In the genomic region with DNA sequence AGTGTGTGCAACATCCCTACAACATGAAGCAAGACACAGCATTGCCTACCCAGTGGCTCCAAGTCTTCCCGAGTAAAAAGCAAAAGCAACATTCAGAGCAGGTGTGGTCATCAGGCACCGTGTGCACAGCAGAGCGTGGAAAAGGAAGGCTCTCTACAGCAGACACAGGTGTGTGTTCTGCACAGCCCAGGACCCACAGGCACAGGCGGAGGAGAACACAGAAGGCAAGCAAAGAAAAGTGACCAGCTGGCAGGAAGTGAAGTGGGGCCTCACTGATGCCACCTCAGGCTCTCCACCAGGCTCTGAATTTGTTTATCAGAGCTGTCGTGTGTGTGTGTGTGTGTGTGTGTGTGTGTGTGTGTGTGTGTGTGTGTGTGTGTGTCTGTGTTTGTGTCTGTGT, we compare ENCODE assay signal across 23 mouse cellular contexts. TPM values are rescaled to one million over a fixed set of nuclear protein-coding genes. Genes with fewer than 3 reads are reported as not detected.
DNase-seq lines count a peak whose midpoint lies in the region; TF ChIP-seq lines count a peak whose summit lies in the region.
"Had no signal": no experiment of that assay in that cellular context is flagged by ENCODE, and none has a peak within 500 bp of the region (broad histone marks: within the 10 kb centered on the region; RNA-seq: fewer than 3 reads in every experiment).

No protein-coding gene starts in this region.

- no peak overlapping the region for H3K4me3 ChIP-seq in bone marrow, adult 2 months (replicated peaks; ENCODE audit: control insufficient read depth, low read depth, low read length)
- H3K4me3 ChIP-seq: embryonic facial prominence, embryonic 15.5 days; hindbrain, embryonic 13.5 days; layer of hippocampus, adult 2 months; left cerebral cortex, adult 2 months; neural tube, embryonic 12.5 days had no signal

- DNase-seq in spleen, postnatal 36 days (ENCODE audit: low spot score in 2 of 2), result peak; percentile 75 to 79
- DNase-seq in spleen, adult 12 weeks (ENCODE audit: low spot score), result no peak
- DNase-seq in thymus, adult 18-20 months, result peak; percentile 58 to 75
- peak; percentile 63 for DNase-seq in thymus, postnatal 4 days
- no peak for DNase-seq in right cerebral cortex, postnatal 36 days (ENCODE audit: low spot score in 2 of 2)
- DNase-seq in adrenal gland, postnatal 14 days, result no peak
- no peak for DNase-seq in heart, adult 11 months
- DNase-seq: cerebellum, adult 11 months; cerebellum, postnatal 25 days; forebrain, postnatal 0 days; heart, postnatal 14 days; kidney, adult 8-10 months; kidney, postnatal 14 days; left cerebral cortex, postnatal 4 days; liver; lung, adult 18-20 months; right cerebral cortex, postnatal 14 days had no signal

- H3K27ac ChIP-seq in bone marrow, adult 2 months (ENCODE audit: control insufficient read depth, insufficient read depth, low read depth, low read length, poor library complexity), result peak overlapping the region; percentile 34; the same call in 1 of the 2 replicates
- H3K27ac ChIP-seq: embryonic facial prominence, embryonic 15.5 days; hindbrain, embryonic 13.5 days; layer of hippocampus, adult 2 months; left cerebral cortex, adult 2 months; neural tube, embryonic 12.5 days had no signal

- TF ChIP-seq CTCF in bone marrow, adult 2 months (IDR thresholded peaks at IDR 0.05; ENCODE audit: control insufficient read depth, insufficient read depth, low read length), result no peak

- WGBS in bone marrow, adult 2 months, result 52% methylated on average over 5 of the region's 5 CpGs

- TF ChIP-seq POLR2A in bone marrow, adult 2 months (IDR thresholded peaks at IDR 0.05; ENCODE audit: borderline replicate concordance, control insufficient read depth, low read depth, low read length), result no peak

- no peaks in the 10 kb centered on the region; the same call in 1 of the 2 replicates for H3K4me1 ChIP-seq in bone marrow, adult 2 months (ENCODE audit: control insufficient read depth, insufficient read depth, low read length)
- H3K4me1 ChIP-seq: neural tube, embryonic 12.5 days had no signal

RNA-seq across cellular contexts. Expression of gene Rftn1, which starts 17.1 kb away (rescaled TPM):
- 10.1 and 18.0 TPM in 2 replicates for polyA plus RNA-seq in bone marrow, adult 2 months (2011; ENCODE audit: insufficient read depth, insufficient read length, low replicate concordance, missing spikeins)
- total RNA-seq in adrenal gland, postnatal 14 days (2021), result 17.6 and 24.0 TPM in 2 replicates

Comparison
In these comparisons a context has a peak if more than half of its experiments do, and no peak if none do; other contexts are left out.
1. DNase-seq: peak in spleen, postnatal 36 days (2 of 2), thymus, adult 18-20 months (2 of 2) and thymus, postnatal 4 days (single experiment); none in spleen, adult 12 weeks (single experiment), right cerebral cortex, postnatal 36 days (0 of 2), adrenal gland, postnatal 14 days (single experiment) and heart, adult 11 months (single experiment).